Mouse (Mus musculus) urinary bladder, postnatal 14 days (tissue): ENCODE data around the gene Nf2.
"Not testable (repeated sequence)": the region's sequence is repeated elsewhere in the genome, so short reads cannot be mapped to it uniquely, and the experiment has no call there.

Experiments used
- DNase-seq: peaks from one replicate; pipeline ENCODE4 v3.0.0; 2021; ENCODE audit warnings: low spot score

Gene Nf2

DNA sequence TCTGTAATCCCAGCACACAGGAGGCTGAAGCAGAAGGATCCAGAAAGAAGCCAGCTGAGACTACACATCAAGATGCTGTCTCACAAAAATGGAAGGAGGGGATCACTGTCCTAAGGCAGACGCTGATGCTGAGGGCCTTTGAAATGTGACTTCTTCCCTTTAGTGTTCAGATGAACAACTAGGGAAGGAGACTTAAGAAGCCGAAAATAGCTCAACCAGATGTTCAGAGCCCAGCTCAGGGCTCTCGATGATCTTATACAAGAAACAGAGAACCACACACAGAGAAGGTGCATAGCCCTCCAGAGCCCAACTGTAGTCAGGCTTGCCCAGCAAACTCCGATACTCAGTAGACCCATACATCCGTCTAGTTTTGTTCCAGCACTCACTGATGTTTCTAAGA is 12.0 kb downstream of the Nf2 start:
- DNase-seq, result no peak

DNA sequence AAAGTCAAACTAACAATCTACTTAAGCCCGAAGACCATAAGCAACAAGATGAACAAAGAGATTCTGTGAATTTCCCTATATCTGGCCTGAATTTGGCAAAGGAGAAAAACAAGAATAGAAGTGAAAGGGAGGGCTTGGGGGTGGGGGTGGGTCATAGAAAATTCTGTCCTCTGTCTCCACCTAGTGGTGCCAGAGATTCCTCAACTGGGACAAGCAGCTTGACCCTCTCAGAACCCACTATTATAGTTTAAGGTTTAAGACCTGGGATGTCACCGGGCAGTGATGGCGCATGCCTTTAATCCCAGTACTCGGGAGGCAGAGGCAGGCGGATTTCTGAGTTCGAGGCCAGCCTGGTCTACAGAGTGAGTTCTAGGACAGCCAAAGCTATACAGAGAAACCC is 12.6 kb downstream of the Nf2 start:
- DNase-seq, result peak; percentile 45

DNA sequence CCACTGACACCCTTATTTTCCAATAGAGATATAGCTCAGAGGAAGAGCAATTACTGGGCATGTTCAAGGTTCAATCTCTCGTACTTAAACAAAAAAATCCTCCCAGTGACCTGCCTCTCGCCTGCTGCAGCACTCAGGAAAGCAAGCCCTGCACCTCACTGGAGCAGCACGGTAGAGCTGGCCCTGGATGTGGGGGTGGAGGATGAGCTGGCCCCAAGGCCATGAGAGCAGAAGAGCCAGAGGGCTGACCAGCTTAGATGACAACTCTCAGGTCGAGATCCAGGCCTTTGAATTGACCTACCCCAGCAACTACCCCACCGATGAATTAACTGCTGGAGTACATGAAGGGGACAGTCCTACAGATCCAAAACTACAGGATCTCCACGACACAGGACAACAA is 13.9 kb downstream of the Nf2 start:
- no peak for DNase-seq

DNA sequence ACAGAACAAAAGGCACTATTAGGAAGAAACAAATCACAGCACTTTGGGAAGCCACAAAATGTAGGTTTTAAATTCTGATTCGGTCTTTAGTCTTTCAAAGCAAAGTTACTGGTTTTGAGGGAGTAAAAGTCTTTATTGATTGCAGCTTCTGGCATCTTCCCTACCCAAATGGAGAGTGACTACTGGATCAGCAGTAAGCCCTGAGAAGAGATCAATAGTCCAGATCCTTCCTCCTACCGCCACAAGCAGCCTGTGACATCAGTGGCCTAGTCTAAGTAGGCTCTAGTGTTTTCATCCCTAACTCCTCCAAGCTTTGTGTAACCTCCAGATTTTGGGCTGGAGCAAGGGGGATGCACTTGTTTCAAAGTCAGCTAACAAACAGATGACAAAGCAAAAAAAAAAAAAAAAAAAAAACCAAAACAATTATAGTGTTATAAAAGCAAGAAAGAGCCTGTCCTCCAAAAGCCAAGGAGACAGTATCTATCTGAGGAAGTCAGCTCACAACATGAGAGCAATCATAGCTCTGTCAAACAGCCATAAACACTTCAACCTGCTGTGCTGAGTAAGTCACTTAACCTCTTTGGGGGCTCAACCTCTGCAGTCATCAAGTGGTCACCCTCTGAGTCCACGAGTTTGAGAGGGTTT is 15.9 kb downstream of the Nf2 start:
- no peak for DNase-seq

DNA sequence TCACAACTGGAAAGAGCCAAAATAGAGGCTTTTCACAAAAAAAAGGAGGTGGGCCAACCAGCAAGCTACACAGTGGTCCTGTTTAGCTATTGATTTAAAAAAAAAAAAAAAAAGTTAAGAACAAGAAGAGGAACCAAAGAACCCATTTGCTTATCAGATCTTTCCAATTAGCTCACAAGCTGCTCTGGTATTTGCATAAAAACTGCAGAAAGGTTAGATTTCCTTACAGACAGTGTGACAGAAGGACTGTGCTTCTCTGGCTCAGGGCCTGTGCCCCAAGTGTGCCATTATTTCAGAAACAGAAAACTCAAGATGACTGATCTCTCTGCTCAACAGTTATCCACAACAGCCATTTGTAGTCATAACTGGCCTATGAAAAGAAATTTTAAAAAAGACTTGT is 18.3 kb downstream of the Nf2 start:
- DNase-seq, result no peak

DNA sequence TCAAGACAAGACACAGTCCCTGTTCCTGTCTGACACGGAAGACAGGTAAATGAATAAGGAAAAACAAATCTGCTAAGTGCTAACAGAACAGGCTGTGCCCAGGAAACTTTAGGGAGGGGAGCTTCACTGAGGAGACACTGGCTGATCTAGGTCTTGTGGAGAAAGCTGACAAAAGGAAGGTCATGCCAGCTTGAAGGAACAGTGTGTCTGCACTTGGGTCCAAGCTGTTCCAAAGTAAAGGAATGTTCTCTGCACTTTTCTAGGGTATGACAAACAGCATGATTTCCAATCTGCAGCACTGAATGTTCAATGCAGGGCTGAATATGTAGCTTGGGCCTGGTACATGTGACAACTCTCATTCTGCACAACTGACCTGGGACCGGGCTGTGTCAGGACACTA is 21.4 kb downstream of the Nf2 start:
- DNase-seq, result no peak

DNA sequence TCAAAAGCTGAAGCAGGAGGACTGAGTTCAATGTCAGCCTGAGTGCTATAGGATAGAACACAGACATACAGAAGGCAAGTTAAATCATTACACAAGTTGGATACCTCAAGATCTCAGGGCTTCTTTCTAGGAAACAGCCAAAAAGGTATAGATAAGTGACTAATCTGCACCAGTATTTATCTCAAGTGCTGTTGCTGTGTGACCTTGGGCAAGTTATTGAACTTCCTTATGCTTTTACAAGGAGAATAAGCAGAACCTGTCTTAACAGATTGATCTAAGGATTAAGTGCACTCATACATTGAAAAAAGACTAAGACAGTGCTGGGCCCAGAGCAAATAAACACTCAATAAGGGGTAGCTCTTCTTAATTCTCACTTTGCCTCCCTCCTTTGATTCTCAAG is 22.0 kb downstream of the Nf2 start:
- no peak for DNase-seq

DNA sequence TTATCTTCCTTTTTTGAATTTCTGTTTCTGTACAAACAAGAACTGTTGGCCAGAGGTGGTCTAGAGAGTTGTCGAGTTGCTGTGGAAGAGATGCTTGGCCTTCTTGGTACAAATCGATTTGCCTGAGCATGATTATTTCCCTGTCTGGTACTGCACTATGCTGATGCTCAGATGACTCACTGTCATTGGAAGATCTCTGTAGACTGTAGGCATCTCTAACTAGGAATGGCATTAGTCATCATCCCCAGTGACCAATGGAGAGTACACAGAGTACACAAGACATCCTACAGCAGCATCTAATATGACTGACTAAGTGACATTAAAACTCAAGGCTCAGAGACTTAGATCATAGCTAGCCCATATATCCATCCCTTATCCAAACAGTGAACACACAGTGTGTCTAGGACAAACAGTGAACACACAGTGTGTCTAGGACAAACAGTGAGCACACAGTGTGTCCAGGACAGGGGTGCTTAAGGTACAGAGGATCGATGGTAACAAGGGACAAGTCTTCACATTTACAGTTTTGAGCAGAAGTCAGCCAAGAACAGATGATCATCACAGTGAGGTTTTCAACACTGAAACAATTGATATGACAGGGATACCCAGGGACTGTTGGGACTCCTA is 23.1 kb downstream of the Nf2 start:
- no peak for DNase-seq

DNA sequence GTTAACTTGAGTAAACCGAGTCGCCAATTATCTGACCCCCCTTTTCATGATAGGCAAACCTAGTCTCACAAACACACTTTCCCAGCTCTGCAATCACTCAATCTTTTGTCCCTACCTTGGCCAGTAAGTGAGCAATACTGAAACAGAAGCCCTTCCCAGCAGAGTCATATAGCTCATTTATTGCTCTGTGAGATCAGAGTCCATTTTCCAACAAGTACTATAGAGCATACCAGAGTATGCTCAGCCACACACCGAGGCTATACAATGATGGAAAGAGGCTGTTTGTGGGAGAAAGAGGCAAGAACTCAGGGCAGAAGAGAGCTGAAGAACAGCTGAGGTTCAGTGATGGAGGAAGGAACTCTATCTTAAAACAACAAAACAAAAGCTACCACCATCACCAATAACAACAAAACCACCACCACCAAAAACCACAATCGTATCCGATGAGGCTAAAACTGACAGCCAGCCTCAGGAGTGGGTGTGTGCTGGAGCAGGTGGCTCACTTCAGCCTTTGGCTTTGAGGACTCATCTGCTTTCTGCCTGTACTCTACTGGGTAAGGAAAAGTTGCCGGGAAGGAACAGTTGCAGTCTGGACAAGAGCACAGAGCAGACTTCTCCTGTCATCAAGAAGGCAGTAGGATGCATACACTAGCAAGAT is 25.6 kb downstream of the Nf2 start:
- no peak for DNase-seq

DNA sequence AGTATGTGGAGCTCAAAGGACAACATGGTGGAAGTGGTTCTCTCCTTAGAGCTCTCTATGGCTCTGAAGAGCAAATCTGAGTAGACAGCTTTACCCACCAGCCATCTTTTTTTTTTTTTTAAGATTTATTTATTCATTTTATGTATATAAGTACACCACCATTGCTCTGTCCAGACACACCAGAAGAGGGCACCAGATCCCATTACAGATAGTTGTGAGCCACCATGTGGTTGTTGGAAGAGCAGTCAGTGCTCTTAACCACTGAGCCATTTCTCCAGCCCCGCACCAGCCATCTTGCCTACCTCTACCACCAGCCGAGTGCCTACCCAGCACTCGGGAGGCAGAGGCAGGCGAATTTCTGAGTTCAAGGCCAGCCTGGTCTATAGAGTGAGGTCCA is 26.9 kb downstream of the Nf2 start:
- DNase-seq, result not testable (repeated sequence)

DNA sequence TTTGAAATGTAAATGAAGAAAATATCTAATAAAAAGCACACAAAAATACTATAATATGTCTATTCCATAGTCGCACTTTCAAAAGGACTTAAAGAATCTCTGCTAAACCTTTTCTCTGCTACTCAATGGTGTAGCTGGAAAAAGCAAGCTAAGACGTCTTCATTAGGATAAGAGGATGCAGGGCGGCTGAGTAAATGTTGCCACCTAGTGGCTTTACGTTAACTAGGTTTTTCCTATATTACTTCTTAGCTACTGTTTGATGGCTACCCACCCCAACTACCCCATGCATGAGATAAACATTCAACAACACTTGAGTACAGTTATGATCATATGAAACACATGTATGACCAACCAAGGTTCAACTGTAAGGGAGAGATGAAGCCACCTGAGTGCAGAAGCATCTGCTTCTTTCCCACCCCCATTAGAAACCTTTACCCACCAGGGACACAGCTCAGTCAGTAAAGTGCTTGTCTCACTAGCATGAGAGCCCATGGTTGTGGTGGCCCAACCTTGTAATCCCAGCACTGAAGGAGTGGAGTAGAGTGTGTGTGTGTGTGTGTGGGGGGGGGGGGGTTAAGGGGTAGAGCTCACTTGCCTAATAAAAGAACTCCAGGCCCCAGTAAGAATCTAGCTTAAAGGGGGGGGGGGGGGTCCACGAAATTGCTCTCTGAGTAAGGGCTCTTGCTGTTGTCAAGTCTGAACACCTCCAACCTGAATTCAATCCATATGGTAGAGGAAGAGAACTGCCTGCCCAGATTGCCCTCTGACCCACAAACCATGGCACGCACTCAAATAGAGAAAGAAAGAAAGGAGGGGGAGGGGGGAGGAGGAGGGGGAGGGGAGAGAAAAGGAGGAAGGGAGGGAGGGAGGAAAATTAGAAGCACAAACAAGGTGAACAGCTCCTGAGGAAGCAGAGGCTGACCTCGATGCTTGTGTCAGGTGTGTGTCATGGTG is 27.6 kb downstream of the Nf2 start:
- no peak for DNase-seq

DNA sequence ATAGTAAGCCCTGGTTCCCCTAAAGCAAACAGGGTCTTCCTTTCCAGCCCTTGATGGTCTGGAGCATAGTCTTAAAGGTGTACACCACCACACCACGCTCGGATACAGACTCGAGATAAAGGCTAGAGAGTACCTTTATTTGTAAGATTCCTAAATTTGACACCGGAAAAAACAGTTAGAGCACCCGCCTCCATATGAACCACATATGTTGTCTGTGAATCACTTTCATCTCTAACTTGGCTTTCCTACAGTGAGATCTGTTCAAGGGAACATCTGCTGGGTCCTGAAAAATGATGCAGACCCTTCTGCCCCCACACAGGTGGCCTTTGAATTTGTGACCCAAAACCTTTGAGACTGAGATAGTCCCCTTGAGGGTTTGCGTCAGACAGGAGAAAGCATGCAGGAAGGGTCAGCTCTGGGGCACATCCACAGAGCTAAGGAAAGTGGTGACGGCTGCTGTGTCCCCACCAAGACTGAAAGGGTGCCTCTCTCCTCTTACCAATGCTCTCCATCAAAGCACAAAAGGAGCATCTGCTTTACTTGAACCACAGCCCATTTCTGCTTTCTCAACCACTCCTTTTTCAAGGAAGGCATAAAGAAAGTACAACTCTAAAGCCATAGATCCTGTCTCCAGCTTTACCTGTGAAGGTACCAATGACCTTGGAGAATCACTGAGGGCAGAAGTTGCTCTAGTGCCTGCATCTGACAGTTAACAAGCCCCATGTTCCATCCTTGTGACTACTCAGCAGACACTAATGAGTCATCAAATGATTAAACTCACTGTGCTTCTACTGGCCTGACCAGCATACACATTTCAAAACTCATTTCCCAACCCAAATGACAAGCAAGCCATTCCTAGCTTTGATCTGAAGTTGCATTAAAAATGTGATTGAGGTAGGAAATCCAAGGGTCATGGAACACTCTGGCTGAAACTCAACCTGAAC is 34.6 kb downstream of the Nf2 start:
- no peak for DNase-seq

DNA sequence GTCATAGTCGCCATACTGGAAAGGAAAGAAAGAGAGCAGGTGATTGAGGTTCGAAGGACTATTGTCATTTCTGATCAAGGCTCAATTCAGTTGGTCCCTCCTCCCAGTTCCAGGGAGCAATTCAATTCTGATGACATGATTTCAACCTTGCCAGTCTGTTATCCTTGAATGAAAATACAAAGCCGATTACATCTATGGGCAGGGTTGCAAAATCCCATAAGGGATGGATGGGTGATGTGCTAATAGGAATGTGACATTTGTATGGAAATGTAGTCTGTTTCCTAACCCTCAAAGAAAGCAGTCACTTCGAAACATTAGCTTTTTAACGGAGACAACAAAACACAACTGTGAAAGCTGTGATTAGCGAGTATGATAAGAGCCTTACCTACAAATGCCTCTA is 41.0 kb downstream of the Nf2 start:
- DNase-seq, result no peak

DNA sequence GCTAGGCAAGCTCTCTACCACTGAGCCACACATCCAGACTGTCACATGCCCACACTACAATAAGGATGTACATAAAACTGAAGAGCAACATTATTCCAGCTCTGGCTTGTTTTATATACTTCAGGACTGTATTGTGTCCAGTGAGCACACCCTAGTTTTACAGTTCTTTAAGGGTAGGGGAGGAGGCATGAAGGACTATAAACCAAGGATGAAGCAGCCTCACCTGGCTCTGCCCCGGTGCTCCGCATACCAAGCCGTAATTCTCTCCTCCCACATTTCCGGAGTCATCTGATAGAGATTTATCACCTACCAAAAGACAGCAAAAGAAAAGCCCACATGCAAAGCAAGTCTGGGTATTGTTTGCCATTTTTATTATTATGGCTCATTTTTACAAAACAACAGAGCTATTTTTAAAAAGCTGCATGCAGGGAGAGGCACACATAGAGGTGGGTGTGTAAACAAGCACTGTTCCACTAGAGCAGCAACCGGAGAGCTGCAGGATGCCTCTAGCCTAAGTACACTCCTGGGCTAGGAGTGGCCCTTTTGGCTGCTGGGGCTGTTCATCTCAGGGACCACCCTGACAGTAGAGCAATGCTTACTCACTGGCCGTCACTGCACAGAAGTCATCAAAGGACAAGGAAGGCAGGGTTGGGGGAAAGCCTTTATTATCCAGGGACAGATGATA is 43.2 kb downstream of the Nf2 start:
- DNase-seq, result no peak

DNA sequence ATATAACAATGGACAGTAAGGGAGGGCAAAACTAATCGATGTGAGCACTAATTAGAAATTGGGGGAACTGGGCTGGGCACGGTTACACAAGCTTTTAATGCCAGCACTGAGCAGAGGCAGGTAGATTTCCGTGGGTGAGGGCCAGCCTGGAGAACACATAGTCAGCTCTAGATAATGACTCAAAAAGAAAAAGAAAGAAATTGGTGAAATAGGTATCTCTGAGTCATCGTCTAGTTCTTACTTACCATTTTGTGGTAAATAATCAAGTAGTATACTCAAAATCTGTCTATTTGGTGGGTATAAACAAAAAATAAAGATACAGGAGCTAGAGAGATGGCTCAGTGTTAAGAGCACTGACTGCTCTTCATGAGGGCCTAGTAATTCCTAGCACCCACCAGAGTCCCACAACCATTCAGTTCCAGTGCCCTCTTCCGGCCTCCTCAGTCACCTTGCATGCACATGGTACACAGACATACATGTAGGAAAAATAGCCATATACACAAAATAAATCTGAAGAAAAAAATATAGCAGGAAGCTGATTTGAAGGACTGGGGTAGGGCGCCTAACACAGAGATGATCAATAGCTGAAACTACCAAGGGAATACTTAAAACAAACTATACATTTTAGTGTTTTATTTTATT is 44.3 kb downstream of the Nf2 start:
- DNase-seq, result no peak

DNA sequence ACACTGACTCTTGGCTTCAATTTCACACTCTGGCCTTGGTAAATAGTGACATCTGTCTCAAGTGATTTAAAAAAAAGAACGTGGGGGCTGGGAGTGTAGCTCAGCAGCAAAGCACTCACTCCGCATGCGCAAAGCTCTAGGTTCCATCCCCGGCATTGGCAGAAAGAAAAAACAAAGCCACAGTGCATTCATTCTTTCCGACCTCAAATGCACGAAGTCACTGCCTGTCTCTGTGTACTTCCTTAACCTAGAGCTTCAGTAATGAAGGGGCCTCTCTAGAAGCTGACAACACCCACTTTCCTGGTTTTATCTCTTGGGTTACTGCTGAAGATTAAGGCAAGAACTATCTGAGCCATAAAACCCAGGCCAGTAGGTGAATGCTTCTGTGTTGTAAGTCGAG is 45.4 kb downstream of the Nf2 start:
- no peak for DNase-seq

DNA sequence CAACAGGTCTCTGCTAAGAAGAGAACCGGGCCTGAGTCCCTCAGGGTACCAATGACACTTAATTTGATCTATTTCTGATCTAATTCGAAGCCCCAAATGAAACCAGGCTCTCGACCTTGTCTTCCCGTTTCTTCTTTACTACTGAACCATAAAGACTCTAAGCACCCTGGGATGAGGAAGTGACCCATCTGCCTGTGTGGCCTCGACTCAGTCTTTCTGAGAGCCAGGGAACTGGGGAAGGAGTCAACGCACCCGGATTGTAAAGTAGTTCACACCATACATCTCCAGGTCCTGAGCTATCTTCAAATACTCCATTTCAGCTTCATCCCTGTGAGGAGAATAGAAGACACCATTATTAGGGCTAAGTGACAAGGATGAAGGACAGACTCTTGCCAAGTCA is 45.9 kb downstream of the Nf2 start:
- DNase-seq, result no peak

DNA sequence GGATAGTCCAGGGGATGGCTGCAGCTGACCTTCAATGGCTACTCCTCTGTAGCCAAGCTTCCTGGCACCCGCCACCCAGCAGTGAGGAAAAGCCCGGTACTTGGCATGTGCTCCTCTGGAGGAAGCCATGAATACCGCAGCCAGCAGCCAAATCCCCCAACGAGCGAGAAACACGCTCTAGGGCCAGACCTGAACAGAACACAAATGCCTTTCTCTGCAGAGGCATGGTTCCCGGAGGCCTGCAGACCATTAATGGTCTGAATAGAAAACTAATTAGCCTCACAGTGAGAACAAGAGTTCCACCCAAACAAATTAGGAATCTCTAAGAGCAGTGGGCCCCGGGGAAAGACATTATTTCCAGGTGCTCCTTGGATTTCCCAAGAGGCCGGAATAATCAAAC is 46.3 kb downstream of the Nf2 start:
- peak; percentile 10 for DNase-seq

DNA sequence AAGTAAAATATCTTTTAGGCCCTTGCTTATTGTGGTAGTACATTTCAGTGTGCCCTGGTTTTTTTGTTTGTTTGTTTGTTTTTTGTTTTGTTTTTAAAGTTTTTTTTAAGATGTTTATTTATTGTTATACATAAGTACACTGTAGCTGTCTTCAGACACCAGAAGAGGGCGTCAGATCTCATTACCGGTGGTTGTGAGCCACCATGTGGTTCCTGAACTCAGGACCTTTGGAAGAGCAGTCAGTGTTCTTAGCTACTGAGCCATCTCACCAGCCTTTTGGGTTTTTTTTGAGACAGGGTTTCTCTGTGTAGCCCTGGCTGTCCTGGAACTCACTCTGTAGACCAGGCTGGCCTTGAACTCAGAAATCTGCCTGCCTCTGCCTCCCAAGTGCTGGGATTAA is 46.9 kb downstream of the Nf2 start:
- DNase-seq, result not testable (repeated sequence)

DNA sequence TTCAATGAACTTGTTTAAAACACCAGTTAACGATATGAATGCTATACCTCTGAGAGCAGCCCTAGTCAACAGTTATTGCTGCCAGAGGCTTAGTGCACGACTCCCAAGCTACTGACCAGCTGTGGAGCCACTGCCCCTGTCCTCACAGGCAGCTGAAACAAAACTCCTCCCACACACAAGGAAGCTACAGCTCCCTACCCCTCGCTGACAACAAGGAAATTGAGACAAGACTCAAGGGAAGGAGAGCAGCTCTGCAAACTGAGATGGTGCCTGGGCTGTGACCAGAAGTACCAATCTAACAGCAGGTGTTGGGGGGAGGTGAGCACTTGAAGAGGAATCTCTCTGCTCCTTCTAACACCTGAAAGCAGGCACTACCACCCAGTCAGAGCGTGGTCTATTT is 48.7 kb downstream of the Nf2 start:
- no peak for DNase-seq
